In the genomic region with DNA sequence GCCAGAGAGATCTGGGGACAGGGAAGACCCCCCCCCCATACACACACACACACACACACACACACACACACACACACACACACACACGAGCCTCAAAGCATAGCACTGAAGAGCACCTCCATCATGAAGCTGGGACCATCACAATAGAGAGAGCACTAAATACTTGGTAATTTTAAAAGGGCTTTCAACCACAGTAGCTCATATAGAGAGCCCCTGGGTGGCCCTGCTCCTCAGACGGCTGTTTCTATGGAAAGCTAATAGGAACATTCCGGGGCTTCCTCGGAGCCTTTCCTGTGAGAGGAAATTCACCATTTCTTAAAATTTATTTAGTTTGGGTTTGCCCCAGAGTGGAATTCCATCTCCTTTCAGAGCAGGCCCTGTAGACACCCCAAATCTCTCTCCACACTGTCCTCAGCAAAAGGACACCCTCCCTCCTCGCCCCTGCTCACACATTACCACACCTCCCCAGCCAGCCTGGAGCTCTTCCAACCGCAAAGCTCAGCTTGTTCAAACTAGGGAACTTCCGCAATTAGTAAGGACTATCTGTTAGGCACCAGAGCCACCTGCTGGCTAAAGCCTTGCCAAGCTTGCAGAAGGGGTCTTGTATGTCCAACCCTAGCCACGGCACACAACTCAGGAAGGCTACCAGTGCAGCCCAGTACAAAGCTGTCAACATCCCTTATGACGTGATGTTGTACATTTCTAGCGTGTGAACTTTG, we compare ENCODE assay signal across 8 mouse cellular contexts. TPM values are rescaled to one million over a fixed set of nuclear protein-coding genes. Genes with fewer than 3 reads are reported as not detected.
DNase-seq lines count a peak whose midpoint lies in the region; ATAC-seq and TF ChIP-seq lines count a peak whose summit lies in the region.

No protein-coding gene starts in this region.

- 17% methylated on average over 10 of the region's 10 CpGs for WGBS in lung, adult 2 months

- no peaks in the 10 kb centered on the region for H3K4me1 ChIP-seq in lung, adult 2 months (ENCODE audit: control insufficient read depth, insufficient read depth, low read length)

- no peak for TF ChIP-seq POLR2A in lung, adult 2 months (IDR thresholded peaks at IDR 0.05; ENCODE audit: borderline replicate concordance, extremely low read depth, low read depth, low read length)

- DNase-seq in NIH3T3 (ENCODE audit: low read depth), result peak; percentile 71
- peak; percentile 80 for DNase-seq in cerebellum, adult 9-10 months
- DNase-seq in heart, postnatal 4 days, result peak; percentile 82
- peak; percentile 85 for DNase-seq in layer of hippocampus, adult 11-12 months (ENCODE audit: low spot score)
- DNase-seq in lung, adult 2 months, result peak; percentile 43
- peak; percentile 18 for DNase-seq in ovary, postnatal 10 days (ENCODE audit: low spot score)
- peak; percentile 77 for DNase-seq in urinary bladder, postnatal 14 days (ENCODE audit: low spot score)

- no peak overlapping the region for H3K4me3 ChIP-seq in lung, adult 2 months (replicated peaks; ENCODE audit: extremely low read depth, low read depth, low read length)

- peak; percentile 69; the same call in 1 of the 2 replicates for ATAC-seq in frontal cortex, adult (ENCODE audit: low TSS enrichment)

- peak; percentile 45 for TF ChIP-seq CTCF in lung, adult 2 months (IDR thresholded peaks at IDR 0.05; ENCODE audit: insufficient read depth, low read length)

RNA-seq across cellular contexts. Expression of a gene that starts 26.5 kb away (rescaled TPM):
- total RNA-seq in heart, postnatal 4 days (2021), result 1 to 10 TPM; 1.0 to 1.2 TPM
- 6.3 and 8.2 TPM in 2 replicates for polyA plus RNA-seq in lung, adult 2 months (2012; rRNA removed)

Comparison
In these comparisons a context has a peak if more than half of its experiments do, and no peak if none do; other contexts are left out.
1. DNase-seq: peak in every context shown above with its lines; median percentile 85 in layer of hippocampus, adult 11-12 months; 82 in heart, postnatal 4 days; 80 in cerebellum, adult 9-10 months; 77 in urinary bladder, postnatal 14 days; 71 in NIH3T3; 43 in lung, adult 2 months; 18 in ovary, postnatal 10 days.